Mouse (Mus musculus) c-Kit-positive CD71-positive TER-119-negative erythroid progenitor cells, embryonic 14.5 days (primary cell): Measurements from ENCODE around the gene Slc22a26.
"Not testable (repeated sequence)": the region's sequence is repeated elsewhere in the genome, so short reads cannot be mapped to it uniquely, and the experiment has no call there.

Experiments
- DNase-seq: peaks from one replicate; pipeline ENCODE4 v3.0.0-alpha.2; 2013; ENCODE audit warnings: low read depth

Slc22a26 gene

DNA sequence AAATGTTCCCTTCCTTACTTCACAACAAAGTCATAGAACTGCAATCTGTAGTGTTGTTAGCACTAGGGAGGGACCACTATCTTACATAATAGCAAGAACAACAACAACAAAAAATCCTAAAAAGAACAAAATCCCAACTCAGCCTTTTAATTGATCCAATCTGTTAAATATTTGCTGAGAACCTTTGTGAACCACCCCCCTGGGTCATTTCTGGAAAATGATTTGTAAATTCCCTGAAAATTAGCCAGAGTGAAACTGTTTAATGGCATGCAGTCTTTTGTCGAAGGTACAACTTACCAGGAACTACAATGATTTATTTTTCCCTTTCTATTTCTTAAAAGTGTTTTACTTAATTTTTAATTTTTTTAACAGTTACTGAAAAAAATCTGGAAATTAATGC, at the start of gene Slc22a26:
Gene Slc22a26, minus strand, starts transcription at position 97 of the 400 bp plus-strand sequence.
- DNase-seq: no peak

DNA sequence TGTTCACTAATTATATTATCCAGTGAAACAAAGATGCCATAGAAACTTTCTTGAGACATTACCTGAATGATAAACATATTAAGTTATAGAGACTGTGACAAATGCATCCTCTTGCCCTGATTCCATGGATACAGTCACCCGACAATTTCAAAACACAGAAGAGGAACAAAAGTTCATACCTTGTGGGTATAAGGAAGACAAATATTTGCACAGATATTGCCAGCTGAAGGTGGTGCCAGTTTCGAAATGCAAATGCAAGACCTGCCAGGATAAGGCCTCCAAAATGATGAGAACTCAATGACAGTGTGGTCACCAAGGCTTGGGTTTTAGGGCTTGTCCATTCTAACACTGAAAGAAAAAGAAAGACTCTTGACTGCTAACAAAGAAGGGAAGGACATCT, 27.4 kb upstream of the Slc22a26 start:
- DNase-seq: no peak

DNA sequence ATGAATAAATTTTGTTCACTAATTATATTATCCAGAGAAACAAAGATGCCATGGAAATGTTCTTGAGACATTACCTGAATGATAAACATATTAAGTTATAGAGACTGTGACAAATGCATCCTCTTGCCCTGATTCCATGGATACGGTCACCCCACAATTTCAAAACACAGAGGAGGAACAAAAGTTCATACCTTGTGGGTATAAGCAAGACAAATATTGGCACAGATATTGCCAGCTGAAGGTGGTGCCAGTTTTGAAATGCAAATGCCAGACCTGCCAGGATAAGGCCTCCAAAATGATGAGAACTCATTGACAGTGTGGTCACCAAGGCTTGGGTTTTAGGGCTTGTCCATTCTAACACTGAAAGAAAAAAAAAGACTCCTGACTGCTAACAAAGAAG, 11.9 kb downstream of the Slc22a26 start:
- DNase-seq: no peak

DNA sequence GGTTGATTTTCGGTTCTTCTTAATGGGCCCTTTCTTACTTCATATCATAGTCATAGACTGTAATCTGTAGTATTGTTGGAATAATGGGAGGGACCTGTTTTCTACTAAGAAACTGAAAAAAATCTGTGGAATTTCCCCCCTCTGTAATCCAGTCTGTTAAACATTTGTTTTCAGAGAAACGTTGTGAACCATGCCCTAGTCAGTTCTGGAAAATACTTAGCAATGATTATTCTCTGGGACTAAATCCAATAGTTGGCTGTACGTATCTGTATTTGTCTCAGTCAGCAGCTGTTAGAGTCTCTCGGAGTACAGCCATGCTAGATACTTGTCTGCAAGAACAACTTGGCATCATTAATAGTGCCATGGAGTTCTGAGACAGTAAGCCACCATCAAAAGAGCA, 27.2 kb downstream of the Slc22a26 start:
- no peak for DNase-seq

DNA sequence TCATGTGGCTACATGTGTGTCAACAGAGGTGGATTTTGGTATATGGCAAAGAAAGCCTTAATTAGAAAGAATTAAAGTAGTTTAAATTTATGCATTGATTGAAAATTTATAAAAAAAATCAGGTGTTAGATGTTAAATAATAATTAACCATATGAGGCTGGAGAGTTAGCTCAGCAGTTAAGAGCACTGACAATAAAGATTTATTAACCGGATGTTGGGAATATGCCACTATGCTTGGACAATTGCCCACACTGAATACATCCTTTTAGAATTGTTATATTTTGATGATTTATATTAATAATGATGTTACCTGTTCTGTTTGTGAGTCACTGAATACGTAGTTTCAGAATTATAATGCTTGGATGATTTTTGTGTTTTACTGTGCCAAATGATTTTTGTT, 36.3 kb downstream of the Slc22a26 start:
- DNase-seq: no peak

DNA sequence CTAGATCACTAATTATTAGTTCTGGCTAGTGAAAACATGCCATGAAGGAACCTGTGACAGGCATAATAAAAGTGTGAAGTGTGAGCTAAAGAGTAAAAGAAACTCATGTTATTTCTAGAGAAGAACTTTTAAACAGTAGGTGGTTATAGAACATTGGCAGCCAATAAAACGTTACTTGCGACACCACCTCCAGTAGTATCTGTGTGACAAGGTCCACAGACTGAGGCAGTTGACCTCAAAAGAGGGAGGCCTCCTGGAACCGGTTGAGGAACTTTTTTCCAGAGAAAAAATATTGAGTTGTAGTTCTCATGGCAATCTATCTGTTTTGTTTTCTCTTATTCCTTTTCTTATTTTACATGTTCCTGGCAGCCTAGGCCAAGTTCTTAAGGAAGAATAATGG, 36.9 kb downstream of the Slc22a26 start:
- no peak for DNase-seq

DNA sequence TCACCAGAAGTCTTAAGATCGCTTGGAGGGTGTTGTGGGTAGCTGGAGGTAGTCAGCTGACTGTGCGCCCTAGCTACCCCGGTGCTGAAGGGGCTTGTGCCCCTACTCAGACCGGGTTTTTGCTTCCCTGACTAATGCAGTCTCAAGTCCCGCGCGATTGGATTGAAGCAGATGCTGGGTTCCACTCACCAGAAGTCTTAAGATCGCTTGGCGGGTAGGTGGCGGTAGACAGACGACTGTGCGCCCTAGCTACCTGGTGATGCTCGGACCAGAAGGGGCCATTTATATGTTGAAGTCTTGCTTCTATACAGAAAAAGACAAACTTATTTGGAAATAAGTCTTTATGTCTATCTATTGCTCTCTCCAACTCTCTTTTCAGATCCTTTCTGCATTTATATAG, 49.1 kb downstream of the Slc22a26 start:
- DNase-seq: not testable (repeated sequence)
